Mouse (Mus musculus) stomach, embryonic 14.5 days (tissue): ENCODE data around the gene Elovl5. TPM values are rescaled to one million over a fixed set of nuclear protein-coding genes. Genes with fewer than 3 reads are reported as not detected.

Experiments
- ATAC-seq: fragments of 200-750 bp; cut with Nextera tagmentation; 2 replicates; pipeline ENCODE4 v1.8.0; 2017; ENCODE audit warnings: low read depth, moderate TSS enrichment; ENCODE audit not compliant: insufficient number of reproducible peaks, insufficient read depth, low FRiP score
- H3K27ac ChIP-seq: fragments of 300-500 bp; sonication (generic); 2 replicates; pipeline ENCODE4 v1.5.1; 2014; ENCODE audit warnings: mild to moderate bottlenecking, low read length, moderate library complexity, mixed read lengths
- H3K27me3 ChIP-seq: fragments of 300-500 bp; sonication (generic); 2 replicates; pipeline ENCODE4 v1.6.1; 2014; ENCODE audit warnings: low read length, control low read depth, mixed read lengths; ENCODE audit not compliant: control insufficient read depth, insufficient read depth
- H3K36me3 ChIP-seq: fragments of 300-500 bp; sonication (generic); 2 replicates; pipeline ENCODE4 v1.6.1; 2014; ENCODE audit warnings: mild to moderate bottlenecking, control low read depth, low read length, moderate library complexity, mixed read lengths; ENCODE audit not compliant: control insufficient read depth, insufficient read depth
- H3K4me1 ChIP-seq: fragments of 300-500 bp; sonication (generic); 2 replicates; pipeline ENCODE4 v1.6.1; 2014; ENCODE audit warnings: low read length, control low read depth, mixed read lengths; ENCODE audit not compliant: control insufficient read depth, insufficient read depth
- H3K4me2 ChIP-seq: fragments of 300-500 bp; sonication (generic); replicated peaks from 2 replicates; pipeline ENCODE4 v1.6.1; 2014; ENCODE audit warnings: low read depth, low read length, control low read depth
- H3K4me3 ChIP-seq: fragments of 300-500 bp; sonication (generic); 2 replicates; pipeline ENCODE4 v1.5.1; 2014; ENCODE audit warnings: low read depth, low read length, control low read depth
- H3K9ac ChIP-seq: fragments of 300-500 bp; sonication (generic); replicated peaks from 2 replicates; pipeline ENCODE4 v1.6.1; 2014; ENCODE audit warnings: low read depth, mild to moderate bottlenecking, control low read depth, low read length, moderate library complexity, mixed read lengths
- H3K9me3 ChIP-seq: fragments of 300-500 bp; sonication (generic); 2 replicates; pipeline ENCODE4 v1.6.1; 2016; ENCODE audit warnings: low read depth, low read length, control low read depth; ENCODE audit not compliant: control insufficient read depth
- WGBS: fragments of 180-500 bp; shearing (Covaris S2); extraction: QIAGEN DNeasy Blood & Tissue Kit; methylation state at CpG from one replicate; pipeline ENCODE4 v1.1.7; 2014; 5-methylcytosine and 5-hydroxymethylcytosine counted together
- polyA plus RNA-seq: library from polyadenylated mRNA; unstranded; fragments of >200 nt; fragmentation: Nextera tagmentation; extraction: Ambion mirVana; gene quantifications from 2 replicates; pipeline ENCODE4 v1.2.1, GENCODE M21; 2014

Elovl5 gene
- polyA plus RNA-seq = 85.4 and 89.1 TPM in 2 replicates

DNA sequence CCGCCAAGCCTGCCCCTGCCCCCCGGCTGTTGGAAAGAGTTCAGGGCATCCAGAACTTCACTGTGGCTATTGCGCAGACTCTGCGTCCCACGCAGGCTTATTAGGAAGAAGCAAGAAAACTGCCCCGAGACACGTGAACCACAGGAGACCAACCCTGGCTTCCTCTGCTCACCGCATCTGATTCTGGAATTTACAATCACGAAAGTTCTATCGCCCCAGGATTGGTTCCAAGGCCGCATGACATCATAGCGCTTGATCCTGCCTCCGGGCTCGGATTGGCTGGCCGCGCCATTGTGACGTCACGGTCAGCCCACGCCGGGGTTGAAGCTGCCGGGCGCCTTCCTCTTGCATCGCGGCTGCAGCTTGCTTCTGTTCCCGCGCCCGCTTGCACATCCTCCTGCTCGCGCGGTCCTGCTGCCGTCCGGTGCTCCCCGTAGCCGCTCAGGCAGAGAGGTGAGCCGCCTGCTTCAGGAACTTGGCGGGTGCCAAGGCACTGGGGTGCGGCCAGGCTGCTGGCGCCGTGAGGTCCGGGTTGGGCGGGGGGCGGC is at the start of gene Elovl5:
TSS of gene Elovl5 (plus strand) at position 291 of the 548 bp plus-strand sequence.
- H3K27ac ChIP-seq = peak within 1 kb of the TSS; percentile 75
- no peaks in the 10 kb centered on the region for H3K36me3 ChIP-seq
- peak; percentile 92 for ATAC-seq
- H3K9me3 ChIP-seq = no peaks in the 10 kb centered on the region
- no peaks in the 10 kb centered on the region for H3K27me3 ChIP-seq
- WGBS = under 1% methylated on average over 42 of the region's 42 CpGs
- H3K4me2 ChIP-seq = peak within 1 kb of the TSS; percentile 88
- H3K4me1 ChIP-seq = peaks cover 8% of the 10 kb centered on the region; the same call in 1 of the 2 replicates
- H3K9ac ChIP-seq = peak within 1 kb of the TSS; percentile 71
- H3K4me3 ChIP-seq = peak within 1 kb of the TSS; percentile 92

DNA sequence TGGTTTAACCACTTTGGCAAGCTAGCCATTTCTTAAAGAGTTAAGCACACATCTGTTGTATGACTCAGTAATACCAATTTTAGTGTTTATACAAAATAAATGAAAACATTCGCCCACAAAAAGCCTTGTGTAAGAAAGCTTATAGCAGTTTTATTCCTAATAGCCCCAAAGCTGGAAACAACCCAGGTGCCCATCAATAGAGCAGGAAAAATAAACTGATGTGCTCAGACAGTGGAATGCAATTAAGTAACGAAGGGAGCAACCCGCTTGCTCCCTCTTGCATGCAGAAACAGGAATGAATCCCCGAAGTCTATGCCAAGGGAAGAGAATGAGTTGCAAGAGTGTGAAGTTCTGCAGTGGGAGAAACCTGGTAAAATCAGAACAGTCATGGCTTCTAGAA is 25.7 kb upstream of the Elovl5 start:
- H3K4me3 ChIP-seq = no peak overlapping the region
- no peaks in the 10 kb centered on the region for H3K9me3 ChIP-seq
- no peak for ATAC-seq
- H3K4me1 ChIP-seq = no peaks in the 10 kb centered on the region
- no peaks in the 10 kb centered on the region for H3K36me3 ChIP-seq
- H3K27ac ChIP-seq = no peak overlapping the region
- WGBS = 42% methylated on average over 4 of the region's 4 CpGs
- no peak overlapping the region for H3K4me2 ChIP-seq
- no peaks in the 10 kb centered on the region for H3K27me3 ChIP-seq
- H3K9ac ChIP-seq = no peak overlapping the region

DNA sequence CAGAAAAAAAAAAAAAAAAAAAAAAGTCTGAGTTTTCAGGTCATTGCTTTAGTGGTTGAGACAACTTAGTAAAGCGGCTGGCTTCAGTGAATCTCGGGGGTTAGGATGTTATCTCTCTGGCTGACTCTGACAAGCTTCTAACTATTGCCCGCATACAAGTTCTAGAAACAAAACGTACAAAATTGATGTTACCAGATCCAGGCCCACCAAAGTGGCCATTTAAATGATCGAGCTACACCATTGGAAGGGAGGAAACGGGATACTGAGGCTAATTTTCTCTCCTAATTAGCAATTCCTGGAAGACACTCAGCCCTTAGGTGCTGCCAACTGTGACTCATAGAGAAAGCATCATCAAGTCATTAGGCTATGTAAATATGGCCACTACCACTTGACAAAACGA is 18.6 kb upstream of the Elovl5 start:
- Histone ChIP-seq H3K4me3 (no peak overlapping the region), H3K36me3 (no peaks in the 10 kb centered on the region), H3K4me2 (no peak overlapping the region), H3K9me3 (no peaks in the 10 kb centered on the region), H3K27ac (no peak overlapping the region), H3K27me3 (no peaks in the 10 kb centered on the region), H3K9ac (no peak overlapping the region), H3K4me1 (no peaks in the 10 kb centered on the region)
- ATAC-seq = no peak
- WGBS = 67% methylated on average over 7 of the region's 7 CpGs

DNA sequence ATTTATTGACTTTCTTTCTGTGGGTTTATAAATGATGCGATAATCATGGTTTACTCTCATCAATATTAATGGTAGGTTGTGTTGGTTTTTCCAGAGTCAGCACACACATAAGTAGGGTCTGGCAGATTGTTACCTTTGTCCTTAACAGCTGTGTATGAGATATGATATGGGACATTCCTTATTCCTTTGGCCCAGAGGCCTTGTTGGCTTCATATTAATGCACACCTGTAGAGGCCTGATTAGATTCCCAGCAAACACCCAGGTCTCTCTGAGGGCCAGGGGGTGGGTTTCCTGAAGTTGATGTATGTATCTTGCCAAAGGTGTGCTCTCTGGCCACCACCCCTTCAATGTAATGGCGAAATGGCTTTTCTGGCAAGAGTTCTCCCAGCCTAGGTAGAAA is 13.0 kb upstream of the Elovl5 start:
- H3K9ac ChIP-seq = no peak overlapping the region
- H3K36me3 ChIP-seq = no peaks in the 10 kb centered on the region
- H3K9me3 ChIP-seq = no peaks in the 10 kb centered on the region; the same call in 1 of the 2 replicates
- peaks cover under 1% of the 10 kb centered on the region; the same call in 1 of the 2 replicates for H3K4me1 ChIP-seq
- WGBS = 75% methylated on average over 2 of the region's 2 CpGs
- H3K27me3 ChIP-seq = no peaks in the 10 kb centered on the region
- H3K27ac ChIP-seq = no peak overlapping the region
- H3K4me3 ChIP-seq = no peak overlapping the region
- ATAC-seq = no peak
- H3K4me2 ChIP-seq = no peak overlapping the region

DNA sequence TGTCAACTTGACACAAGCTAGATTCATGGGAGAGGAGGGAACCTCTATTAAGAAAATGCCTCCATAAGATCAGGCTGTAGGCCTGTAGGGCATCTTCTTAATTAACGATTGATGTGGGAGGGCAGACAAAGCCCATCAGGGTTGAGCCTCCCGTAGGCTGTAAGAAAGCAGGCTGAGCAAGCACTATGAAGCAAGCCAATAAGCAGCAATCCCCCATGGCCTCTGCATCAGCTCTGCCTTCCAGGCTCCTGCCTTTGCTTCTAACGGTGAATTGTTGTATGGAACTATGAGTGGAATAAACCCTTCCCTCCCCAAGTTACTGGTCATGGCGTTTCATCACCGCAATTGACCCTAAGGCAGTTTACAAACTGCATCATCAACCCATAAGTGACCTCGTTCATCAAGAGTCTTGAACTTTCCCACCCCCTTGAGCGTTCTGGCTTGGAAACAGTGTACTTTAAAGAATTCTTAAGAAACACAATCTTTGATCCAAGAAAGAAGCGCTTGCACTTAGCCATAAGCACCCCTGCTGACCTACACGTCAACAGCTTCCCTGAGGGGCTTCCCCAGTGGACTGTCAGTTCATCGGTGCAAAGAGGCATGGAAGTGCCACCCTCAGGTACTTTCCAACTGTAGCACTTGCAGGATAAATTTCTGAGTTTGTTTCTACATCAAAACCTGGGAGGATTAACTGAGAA is 7.4 kb upstream of the Elovl5 start:
- Histone ChIP-seq H3K27ac (peak overlapping the region; percentile 96), H3K4me2 (peak overlapping the region; percentile 50), H3K36me3 (no peaks in the 10 kb centered on the region), H3K27me3 (no peaks in the 10 kb centered on the region), H3K9ac (peak overlapping the region; percentile 43), H3K4me1 (peaks cover 15% of the 10 kb centered on the region; the same call in 1 of the 2 replicates), H3K9me3 (no peaks in the 10 kb centered on the region; the same call in 1 of the 2 replicates), H3K4me3 (peak overlapping the region; percentile 68)
- no peak for ATAC-seq
- 17% methylated on average over 10 of the region's 10 CpGs for whole genome bisulfite sequencing

DNA sequence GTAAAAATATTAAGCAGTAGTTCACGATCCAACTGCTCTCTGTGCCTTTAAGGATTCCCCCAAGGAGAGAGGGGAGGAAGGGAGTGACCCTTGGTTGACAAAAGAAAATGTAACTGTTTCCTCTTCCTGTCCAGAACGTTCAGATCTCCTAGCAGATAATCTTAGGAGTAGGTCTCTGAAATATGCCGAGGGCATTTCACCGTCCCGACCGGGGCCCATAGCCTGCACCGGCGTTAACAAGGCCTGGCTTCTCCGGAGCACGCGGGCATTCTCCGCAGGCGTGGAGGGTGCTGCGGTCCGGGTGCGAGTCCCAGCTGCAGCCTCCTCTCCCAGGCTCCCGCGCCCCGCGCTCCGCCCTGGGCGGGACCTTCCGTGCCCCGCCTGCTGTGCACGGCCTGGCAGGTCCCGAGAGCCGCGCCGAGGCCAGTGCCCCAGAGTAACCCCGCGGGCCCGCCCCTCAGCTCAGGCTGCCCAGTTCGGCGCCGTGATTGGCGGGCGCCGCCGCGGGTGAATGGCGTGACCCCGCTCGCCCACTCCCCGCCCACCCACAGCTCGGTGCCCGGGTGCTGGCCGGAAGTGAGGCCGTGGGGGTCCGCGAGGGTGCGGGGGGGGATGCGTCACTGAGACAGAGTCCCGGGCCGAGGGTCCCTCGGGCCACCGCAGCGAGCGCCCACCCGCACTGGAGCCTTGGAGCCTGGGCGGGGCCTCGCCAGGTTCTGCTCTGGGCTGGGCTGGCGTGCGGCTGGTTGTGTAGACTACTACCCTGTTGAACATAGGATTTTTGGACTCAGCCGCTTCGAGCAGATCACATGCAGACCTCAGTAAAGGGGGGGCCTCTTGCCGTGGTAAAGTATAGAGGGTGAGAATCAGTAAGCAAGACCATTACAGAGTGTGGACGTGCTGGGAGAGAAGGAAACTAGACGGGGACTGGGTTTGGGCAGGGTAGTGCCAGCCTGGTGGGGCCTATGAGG is 6.6 kb upstream of the Elovl5 start:
- H3K36me3 ChIP-seq = no peaks in the 10 kb centered on the region
- no peaks in the 10 kb centered on the region; the same call in 1 of the 2 replicates for H3K9me3 ChIP-seq
- peaks cover 15% of the 10 kb centered on the region; the same call in 1 of the 2 replicates for H3K4me1 ChIP-seq
- peak overlapping the region; percentile 68 for H3K4me3 ChIP-seq
- peak; percentile 99 for ATAC-seq
- H3K4me2 ChIP-seq = peak overlapping the region; percentile 50
- H3K27ac ChIP-seq = peak overlapping the region; percentile 96
- WGBS = under 1% methylated on average over 67 of the region's 68 CpGs
- H3K9ac ChIP-seq = peak overlapping the region; percentile 43
- H3K27me3 ChIP-seq = no peaks in the 10 kb centered on the region

DNA sequence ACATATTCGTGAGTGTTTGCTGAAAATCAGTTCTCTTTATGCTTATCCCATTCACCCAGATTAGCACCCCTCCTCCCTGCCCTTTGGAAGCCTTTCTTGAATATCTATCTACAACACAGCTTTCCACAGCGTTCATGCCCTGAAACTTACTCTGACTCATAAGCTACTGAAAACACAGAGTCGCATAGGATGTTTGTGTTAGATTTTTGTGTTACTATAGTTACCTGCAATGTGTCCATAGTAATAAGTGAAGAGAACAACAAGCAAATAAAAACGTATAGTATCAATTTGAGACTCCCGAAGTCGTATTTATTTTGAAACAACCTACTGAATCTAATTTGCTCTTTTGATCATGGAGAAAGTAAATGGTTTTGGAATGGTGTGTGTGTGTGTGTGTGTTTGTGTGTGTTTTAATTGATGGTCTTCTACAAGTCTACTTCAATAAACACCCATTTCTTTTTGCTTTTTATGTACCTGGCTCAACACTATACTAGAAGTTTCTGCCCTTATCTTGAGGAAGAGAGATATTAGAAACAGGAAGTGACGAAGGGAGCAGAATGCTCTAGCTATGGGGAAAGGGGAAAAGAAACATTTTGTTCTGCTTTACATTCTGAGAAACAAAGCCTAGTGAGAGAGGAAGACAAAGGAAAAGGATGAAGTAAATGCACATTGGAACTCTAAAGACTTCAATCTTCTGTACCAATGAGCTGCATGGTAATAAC is 5.5 kb upstream of the Elovl5 start:
- no peak for ATAC-seq
- Histone ChIP-seq H3K27me3 (no peaks in the 10 kb centered on the region), H3K4me2 (peak overlapping the region; percentile 50), H3K4me3 (peak overlapping the region; percentile 68), H3K9me3 (no peaks in the 10 kb centered on the region; the same call in 1 of the 2 replicates), H3K9ac (no peak overlapping the region), H3K36me3 (no peaks in the 10 kb centered on the region), H3K27ac (peak overlapping the region; percentile 96), H3K4me1 (peaks cover 15% of the 10 kb centered on the region; the same call in 1 of the 2 replicates)
- WGBS = 38% methylated on average over 7 of the region's 7 CpGs
